Mouse (Mus musculus): Measurements from ENCODE around the gene Ell.

Ell gene

DNA sequence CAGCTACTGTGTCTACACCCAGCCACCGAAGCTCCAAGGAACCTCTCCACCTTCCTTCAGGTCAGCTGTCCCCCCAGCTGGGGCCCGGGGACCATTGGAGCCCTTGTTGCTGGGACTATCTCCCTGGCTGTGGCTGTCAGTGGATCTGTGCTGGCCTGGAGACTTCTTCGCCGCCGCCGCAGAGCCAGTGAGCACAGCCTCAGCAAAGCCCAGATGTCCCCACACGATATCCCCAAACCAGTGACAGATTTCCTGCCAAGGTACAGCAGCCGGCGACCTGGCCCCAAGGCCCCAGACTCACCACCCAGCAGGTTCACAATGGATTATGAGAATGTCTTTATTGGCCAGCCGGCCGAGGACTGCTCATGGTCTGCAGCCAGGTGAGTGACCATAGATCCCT is 78.7 kb downstream of the Ell start:
- no peak for DNase-seq

DNA sequence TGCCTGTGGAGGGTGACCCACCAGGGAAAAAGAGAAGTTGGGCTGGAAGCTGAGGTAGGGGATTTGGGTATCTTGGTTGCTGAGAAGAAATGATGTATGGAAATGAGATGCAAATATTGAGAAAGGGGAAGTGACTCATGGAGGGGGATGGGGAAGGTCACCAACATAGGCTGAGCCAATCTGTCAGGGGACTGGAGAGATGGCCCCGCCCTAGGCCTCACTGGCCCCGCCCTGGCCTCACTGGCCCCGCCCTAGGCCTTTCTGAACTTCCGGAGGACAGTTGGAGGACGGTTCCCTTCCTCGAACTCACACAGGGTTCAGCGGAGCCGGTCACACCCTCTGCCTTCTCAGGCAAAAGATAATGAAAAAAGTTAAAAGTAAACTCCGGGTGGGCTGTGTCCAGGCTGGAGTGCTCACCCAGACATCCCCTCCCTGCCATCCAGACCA is 79.7 kb downstream of the Ell start:
- DNase-seq: peak; percentile 95 to 97

- DNase-seq: no peak
These were observed 83.0 kb downstream of the Ell start for GRCm38 (mm10) chr8:70622220-70622619.

GRCm38 (mm10) chr8:70625104-70625503 is 85.8 kb downstream of the Ell start:
- DNase-seq: peak; percentile 73 to 74

- DNase-seq: no peak
These were observed 87.8 kb downstream of the Ell start for GRCm38 (mm10) chr8:70627041-70627440.

DNA sequence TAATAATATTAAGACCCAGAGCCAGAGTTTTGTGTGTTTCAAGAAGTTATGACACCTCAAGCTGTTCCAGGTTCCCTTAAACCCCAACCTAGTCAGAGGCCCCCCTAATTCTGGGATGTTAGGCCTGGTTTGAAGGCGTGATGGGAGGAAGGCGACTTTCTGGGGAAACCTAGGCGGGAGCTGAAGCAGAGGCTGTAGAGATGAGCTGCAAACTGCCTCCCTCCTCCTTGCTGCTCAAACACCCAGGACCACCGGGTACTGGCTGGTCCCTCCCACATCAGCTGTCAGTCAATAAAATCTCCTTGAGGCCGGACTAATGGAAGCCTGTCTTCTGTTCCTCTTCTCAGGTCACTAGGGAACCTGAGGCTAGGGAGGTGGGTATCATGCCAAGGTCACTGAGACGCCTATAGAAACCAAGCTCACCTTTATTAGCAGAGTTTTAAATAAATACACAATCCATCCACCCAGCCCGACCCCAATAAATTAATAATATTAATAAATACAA is 89.8 kb downstream of the Ell start:
- no peak for DNase-seq

GRCm38 (mm10) chr8:70629574-70630531 is 90.6 kb downstream of the Ell start:
- DNase-seq: peak; percentile 96 to 97

- peak in 1 of 2 experiments; percentile 32 for DNase-seq
These were observed 91.5 kb downstream of the Ell start for GRCm38 (mm10) chr8:70630532-70631381.

- DNase-seq: no peak
These were observed 92.2 kb downstream of the Ell start for GRCm38 (mm10) chr8:70631436-70631835.

DNA sequence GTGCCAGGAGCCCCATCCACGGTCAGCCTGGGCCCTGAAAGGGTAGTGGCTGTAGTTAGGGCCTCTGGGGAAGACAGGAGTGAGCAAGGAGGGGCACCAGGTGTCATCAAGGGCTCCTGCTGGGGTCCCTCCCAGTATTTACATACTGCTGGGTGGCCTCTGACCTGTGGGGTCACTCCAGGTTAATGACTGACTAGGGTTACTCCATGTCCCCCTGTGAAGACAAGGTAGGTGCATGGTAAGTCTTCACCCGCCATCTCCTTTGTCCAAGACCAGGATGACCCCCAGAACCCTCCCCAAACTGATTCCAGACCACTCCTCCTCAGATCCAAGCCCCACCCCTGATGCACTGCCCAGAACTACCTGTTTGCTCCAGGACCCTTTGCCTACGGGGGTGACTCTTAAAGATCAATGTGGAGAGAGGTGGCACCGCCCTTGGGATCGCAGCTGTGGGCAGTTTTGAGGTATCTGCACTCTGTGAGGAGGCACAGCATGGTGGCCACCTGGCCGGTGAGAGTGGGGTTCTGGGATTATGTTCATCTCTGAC is 93.2 kb downstream of the Ell start, which contains the start of gene Gdf15:
Gene Gdf15, minus strand, starts transcription at position 111 of the 547 bp plus-strand sequence.
- no peak for DNase-seq

DNA sequence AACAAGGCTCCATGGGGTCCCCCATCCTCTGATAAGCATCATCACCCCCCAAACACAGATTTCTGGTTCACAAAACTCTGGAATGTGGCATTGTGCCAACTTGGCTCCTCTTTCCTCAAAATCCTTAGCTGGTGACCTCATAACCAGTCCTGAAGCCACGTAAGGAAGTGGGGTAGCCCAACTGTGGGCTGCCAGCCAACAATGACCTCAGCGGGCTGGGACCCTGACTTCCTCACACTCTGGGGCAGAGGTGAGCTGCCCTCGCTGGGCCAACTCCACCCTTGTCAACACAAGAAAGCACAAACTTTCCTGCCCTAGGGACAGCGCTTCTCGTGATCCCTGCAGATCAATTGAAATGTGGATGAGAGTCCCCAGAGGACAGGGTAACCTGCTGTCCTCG is 94.8 kb downstream of the Ell start:
- DNase-seq: no peak

GRCm38 (mm10) chr8:70635527-70635926 is 96.3 kb downstream of the Ell start:
- DNase-seq: peak; percentile 57 to 61

DNA sequence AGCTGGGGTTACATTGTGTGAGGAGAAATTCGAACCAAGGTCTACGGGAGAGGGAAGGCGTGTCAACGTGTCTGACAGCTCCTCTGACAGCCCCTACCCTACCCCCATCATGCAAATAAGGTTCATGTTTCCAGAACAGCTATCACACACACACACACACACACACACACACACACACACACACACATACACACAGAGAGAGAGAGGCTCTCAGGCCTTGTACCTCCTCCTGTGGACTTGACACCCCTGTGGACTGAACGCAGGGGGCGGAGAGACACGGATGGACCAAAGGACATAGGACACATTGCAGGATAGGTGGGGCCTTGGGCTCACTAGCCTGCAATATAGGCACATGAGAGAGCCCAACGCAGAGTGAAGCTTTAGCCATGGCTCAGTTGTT is 97.6 kb downstream of the Ell start:
- peak; percentile 35 to 36 for DNase-seq

DNA sequence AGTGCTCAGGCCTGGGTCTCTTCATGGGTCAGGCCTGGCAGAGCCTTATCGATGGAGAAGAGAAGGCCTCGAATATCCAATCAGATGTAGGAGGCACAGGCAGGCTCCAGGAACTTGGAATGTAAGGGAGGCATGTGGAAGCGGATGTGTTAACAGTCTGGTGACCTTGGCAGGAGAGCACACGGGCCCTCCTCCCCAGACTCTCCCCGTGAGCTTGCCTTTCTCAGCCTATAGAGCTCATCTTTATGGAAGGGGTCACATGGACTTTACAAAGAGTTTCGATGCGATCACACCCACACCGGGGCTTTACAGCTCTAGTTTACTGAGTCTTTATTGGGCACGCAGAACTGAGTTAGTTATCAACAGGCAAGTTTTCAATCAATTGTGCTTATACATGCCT is 99.5 kb downstream of the Ell start:
- DNase-seq: no peak
